Mouse (Mus musculus) 416B (cell line): ENCODE measurements around the gene Gdf10.

Experiments used
- DNase-seq: peaks from one replicate; pipeline ENCODE4 v3.0.0; 2011; ENCODE audit warnings: low read depth

Gdf10 gene

DNA sequence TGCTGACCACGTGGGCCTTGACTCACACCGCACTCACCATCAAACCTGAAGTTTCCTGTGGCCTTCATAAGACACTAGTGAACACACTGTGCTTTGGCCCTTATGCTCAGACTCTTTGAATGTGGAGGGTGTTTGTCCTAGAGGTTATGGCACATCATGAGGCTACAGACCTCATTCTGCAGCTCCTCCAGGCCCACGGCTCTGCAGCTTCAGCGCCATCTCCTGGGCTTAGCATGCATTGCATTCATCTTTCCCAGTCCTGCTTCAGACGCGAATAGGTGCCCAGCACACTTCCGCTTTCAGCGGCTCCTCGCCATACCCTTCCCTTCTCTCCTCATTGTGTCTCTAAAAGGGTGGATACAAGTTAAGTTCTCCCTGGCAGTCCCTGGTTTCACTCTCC, 15.7 kb downstream of the Gdf10 start:
- DNase-seq: peak; percentile 36

DNA sequence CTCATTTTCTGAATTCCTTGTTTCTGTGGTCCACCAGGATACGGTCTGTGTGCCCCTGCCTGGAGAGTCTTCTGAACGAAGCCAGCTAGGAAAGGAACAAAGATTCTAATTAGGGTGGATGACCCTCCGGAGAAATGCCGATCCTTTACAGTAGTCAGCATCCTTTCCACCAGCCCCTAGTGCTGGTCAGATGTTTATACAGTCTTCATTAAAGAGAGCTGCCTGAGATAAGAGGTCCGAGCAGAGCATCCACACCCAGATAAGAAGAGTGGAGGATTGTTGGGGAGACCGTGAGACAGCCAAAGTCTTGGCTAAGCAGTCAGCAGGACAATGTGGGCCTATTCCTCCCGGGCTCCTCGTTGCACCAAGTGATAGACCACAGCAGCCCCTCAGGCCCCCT, 17.4 kb downstream of the Gdf10 start, which contains the start of gene Gdf2:
TSS of gene Gdf2 (plus strand) at position 301 of the 400 bp plus-strand sequence.
- DNase-seq: no peak

DNA sequence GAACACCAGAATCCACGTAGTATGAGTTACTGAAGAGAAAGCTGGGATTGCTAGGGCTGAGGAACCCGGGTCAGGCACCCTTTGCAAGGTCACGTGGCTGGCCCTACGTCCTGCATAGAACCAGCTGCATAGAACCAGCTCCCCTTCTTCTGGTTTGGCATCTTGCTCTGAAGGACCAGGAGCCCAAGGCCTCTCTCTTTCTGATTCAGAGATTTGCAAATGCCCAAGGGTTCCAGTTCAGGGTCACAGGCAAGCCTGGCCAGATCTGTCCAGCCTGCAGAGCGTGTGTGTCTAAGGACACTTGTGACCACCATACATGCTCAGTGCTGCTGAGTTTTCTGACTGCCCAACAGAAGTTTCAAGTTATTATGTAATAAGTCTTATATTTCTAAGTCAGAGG, 18.8 kb downstream of the Gdf10 start:
- no peak for DNase-seq

DNA sequence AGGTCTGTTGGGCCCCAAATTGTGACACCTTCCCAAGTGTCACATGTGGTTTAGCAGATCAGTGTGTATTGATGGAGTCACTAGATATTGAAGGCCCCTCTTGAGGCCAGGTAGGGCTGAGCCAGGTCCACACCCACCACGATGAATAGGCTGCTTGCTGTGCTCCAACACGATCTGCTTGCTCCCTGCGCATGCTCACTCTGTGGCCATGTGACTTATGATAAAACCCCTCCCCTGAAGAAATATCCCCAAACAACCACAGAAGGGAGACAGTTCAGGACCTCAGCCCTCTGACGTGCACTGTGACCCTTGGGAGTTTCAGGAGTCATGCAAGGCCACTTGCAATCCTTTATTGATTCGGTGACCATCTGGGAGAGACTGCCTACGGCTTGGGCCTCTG, 22.7 kb downstream of the Gdf10 start:
- no peak for DNase-seq

DNA sequence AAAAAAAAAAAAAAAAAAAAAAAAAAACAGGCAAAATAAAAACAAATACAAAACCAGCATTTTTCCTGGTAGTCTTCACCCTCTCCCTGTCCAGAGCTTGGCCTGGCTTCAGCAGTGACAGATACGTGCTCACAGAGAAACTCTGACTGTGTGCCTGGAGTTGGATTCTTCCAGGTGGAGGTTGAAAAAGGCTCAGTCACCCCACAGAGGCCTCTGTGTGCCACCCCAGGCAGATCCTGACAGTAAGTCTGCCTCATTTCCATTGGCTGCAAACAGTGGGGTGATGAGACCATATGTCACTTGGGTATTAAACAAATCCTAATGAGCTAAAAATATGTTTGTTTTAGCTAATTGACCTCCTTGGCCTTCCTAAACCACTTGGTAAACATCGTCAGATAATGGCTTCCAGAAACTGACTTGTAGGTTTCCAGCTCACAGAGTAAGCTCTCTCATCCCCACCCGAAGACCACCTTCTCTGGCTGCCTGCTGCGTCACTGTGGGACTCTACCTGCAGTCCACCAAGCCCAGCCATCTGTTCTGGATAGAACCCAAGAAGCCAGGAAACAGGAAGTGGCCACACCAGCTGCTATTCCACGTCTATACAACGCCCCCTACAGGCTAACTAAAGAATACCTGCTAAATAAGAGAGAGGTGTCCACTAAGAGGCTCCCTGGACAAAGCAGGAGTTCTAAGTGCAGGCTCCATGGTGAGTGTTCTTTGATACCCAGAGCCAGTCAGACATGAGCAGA, 29.0 kb downstream of the Gdf10 start:
- peak; percentile 28 for DNase-seq

DNA sequence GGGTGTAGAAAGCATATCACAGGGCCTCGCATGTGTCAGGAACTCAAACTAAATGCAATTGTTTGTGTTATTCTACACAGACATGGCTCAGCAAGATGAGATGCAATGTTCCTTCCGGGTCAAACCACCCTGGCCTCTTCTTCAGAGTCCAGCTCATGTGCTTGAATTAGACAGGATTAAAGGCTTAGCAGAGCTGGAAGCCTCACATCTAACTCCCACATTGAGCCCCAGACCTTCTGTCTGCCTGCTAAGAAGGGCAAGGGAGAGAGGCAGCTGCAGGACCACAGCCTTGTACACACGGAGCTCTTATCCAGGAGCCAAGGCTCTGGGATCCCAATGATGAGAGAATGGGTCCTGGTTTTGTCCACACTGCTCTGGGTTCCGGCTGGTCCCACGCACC, 30.4 kb downstream of the Gdf10 start, which contains the start of gene Rbp3:
TSS of gene Rbp3 (plus strand) at position 243 of the 400 bp plus-strand sequence.
- no peak for DNase-seq

DNA sequence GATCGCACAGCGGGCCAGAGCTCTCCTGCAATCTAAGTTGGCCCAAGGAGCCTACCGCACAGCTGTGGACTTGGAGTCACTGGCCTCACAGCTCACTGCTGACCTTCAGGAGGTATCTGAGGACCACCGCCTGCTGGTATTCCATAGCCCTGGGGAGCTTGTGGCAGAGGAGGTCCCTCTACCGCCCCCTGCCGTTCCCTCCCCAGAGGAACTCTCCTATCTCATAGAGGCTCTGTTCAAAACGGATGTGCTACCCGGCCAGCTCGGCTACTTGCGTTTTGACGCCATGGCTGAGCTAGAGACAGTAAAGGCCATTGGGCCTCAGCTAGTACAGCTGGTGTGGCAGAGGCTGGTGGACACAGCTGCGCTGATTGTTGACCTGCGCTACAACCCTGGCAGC, 32.7 kb downstream of the Gdf10 start:
- no peak for DNase-seq

DNA sequence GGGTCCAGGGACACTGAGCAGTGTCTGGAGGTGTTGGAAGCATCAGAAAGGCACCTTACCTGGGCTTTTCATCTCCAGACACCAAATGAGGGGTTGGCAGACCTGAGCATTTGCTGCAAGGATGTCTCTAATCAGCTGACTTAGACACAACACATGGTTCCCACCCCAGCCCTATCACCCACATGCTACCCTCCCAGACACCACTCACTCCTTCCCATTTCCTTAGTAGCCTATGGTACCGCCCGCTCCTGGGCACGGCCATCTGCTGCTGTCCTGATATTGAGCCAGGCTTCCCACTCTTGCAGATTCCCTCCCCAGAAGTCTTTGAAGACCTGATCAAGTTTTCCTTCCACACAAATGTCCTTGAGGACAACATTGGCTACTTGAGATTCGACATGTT, 34.8 kb downstream of the Gdf10 start:
- DNase-seq: no peak

DNA sequence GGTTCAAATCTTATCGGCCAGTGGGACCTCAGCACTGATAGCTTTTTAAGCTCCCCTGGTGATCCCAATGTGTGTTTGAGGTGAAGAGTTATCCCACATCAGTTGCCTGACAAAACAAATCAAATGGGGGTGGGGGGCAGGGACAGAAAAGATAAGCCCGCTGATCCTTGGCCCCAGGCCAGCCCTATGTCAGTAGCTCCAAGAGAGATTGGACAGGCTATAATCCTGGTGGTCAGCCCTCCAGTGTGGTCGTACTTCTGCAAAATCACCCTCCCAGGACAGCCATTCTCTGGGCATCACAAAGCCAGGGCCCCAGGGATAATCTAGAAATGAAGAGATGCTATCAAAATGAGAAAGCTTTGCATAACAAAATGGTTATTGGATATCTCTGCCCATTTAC, 35.5 kb downstream of the Gdf10 start:
- DNase-seq: no peak

DNA sequence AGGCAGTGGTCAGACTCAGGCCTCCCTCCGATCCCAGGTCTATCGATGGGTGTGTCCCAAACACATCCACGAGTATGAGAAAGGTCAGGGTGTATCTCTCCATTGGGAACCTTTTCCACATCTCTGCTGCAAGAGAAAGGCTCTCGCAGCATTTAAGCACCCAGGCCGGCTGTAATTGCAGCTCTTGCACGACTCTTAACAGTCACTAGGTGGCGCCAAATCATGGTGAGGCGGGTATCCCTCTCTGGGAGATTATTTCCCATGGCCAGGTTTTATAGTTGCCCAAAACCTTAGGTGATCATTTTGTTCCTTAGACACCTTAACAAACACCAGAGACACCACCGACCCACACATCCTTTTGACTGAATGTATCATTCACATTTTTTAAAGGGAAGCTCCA, 36.0 kb downstream of the Gdf10 start:
- peak; percentile 33 for DNase-seq

DNA sequence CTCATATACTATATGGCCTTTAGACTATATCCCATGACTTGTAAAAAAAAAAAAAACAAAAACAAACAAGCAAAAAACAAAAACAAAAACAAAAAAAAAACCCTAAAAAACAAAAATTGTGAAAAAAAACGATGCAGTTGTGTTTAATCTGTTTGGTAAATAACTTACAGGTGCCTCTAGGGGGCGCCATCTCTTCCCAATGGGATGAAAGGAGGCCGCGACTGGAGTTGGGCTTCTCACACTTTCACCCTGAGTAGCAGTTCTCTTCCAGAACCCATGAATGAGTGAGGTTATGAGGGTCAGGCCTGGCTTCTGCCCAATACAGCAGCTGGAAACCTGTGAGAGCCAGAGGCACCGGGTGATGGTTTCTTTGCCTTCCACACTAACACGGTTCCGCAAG, 42.3 kb downstream of the Gdf10 start:
- DNase-seq: peak; percentile 15

DNA sequence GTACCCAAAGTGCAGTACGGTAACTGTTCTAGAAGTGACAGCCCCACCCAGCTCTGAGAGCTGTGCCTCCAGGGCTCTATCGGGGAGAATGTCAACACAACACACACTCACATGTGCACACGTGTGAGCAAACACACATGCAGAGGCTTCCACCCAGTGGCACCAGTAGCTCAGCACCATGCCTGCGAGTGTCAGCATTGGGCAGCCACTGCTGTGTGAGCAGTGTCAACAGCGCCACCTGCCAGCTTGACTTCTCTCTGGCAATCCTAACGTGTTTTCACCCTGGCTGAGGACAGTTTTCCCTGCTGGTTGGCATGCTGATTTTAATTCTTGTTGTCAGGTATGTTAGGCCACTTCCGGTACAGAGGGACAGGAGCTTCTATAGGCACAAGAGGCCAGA, 49.3 kb downstream of the Gdf10 start:
- DNase-seq: peak; percentile 13

DNA sequence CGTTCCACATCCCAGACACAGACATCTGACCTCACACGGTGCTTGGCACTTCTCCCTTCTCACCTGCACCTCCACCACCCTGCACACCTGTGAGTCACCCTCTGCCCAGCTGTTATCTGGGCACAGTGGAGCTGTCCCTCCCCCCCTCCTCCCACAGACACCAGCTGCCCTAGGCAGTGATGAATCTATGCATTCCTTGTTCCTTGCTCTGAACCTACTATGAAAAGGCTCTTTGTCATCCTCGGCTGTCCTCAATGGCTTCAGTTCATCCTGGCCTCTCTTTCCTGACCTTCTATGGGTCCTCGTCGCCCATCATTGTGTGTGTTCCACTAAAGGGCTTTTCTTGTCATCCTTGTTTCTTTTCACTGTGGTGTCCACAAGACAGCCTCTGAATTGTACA, 51.4 kb downstream of the Gdf10 start:
- no peak for DNase-seq

DNA sequence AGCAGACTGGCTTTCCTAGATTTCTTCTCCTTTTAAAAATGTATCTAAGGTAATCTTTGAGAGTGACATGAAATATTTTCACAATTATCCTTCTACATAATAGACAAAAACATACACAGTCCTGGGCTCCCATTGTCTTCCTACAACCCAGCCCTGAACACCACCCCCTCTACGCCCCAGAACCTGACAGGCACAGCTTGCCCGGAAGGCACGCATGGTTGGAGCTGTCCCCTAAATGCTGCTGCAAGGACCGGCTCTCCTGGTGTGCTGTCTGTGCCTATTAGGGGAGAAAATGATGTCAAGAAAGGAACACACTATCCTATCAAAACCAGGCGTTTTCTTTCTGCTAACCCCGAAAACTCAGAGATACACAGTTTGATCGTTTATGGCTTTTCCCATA, 54.4 kb downstream of the Gdf10 start:
- no peak for DNase-seq

DNA sequence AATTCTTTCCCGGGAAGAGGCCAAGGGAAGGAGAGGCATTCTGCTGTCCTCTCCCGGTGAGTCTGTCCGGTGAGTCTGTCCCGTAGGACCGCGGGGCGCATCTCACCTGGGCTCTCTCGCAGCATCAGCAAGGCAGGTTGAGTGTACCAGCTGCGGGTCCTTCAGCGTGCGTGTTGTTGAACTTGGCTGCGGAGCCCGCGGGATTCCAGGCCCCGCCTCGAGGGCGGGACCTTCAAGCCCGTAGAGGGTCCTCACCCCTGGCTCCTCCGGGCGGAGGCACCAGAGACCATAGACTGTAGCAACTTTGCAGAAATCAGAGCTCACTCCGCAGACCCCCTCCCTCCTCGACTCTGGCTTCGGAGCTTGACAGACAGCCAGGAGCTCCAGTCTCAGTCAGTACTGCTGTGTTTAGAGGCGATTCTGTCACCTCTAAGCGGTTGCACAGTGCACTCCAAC, 55.2 kb downstream of the Gdf10 start, which contains the start of gene Zfp488:
TSS of gene Zfp488 (minus strand) at position 161 of the 456 bp plus-strand sequence.
- no peak for DNase-seq
